Mouse (Mus musculus) E14TG2a.4 (cell line): ENCODE measurements at regions not wholly inside any gene's neighbourhood (a gene's known extent, or its start where the extent isn't known, plus 50 kb on each side); places are given as distances from the start of the nearest gene placed in this dataset.
A peak's percentile ranks its signal among the peaks of the same experiment; 100 is the strongest.
"Not testable (repeated sequence)": the region's sequence is repeated elsewhere in the genome, so short reads cannot be mapped to it uniquely, and the experiment has no call there.

ENCODE experiments used
- H3K27me3 ChIP-seq: 2 replicates; pipeline ENCODE4 v1.6.1; 2014; ENCODE audit warnings: low read length, control low read depth; ENCODE audit not compliant: insufficient read depth
- H3K36me3 ChIP-seq: 2 replicates; pipeline ENCODE4 v1.6.1; 2014; ENCODE audit warnings: low read length, control low read depth; ENCODE audit not compliant: insufficient read depth
- H3K4me1 ChIP-seq: replicated peaks from 2 replicates; pipeline ENCODE4 v1.6.1; 2014; ENCODE audit warnings: low read depth, low read length, control low read depth
- H3K4me3 ChIP-seq: replicated peaks from 2 replicates; pipeline ENCODE4 v1.5.1; 2014; ENCODE audit warnings: mild to moderate bottlenecking, low read length
- H3K9me3 ChIP-seq: 2 replicates; pipeline ENCODE4 v1.6.1; 2014; ENCODE audit warnings: low read length, control low read depth
- CTCF ChIP-seq: conservative IDR thresholded peaks from 2 replicates; pipeline ENCODE4 v1.5.1; 2014; ENCODE audit warnings: low read length
- NANOG ChIP-seq: IDR thresholded peaks from 2 replicates; pipeline ENCODE4 v1.6.1; 2014; ENCODE audit warnings: borderline replicate concordance, low read length, mixed read lengths
- POU5F1 ChIP-seq: IDR thresholded peaks from 2 replicates; pipeline ENCODE4 v1.6.1; 2014; ENCODE audit warnings: low read length, borderline replicate concordance

- no peak for TF ChIP-seq POU5F1
- TF ChIP-seq NANOG, result no peak
- no peak for TF ChIP-seq CTCF
Observed at GRCm38 (mm10) chr6:75089971-75090370, 1407.6 kb downstream of the Gm9008 start.

GRCm38 (mm10) chr6:75067758-75068157, 1429.8 kb downstream of the Gm9008 start:
- Histone ChIP-seq H3K4me1 (no peaks in the 10 kb centered on the region), H3K4me3 (no peak overlapping the region), H3K36me3 (no peaks in the 10 kb centered on the region), H3K9me3 (no peaks in the 10 kb centered on the region), H3K27me3 (no peaks in the 10 kb centered on the region)
- no peak for TF ChIP-seq POU5F1
- TF ChIP-seq NANOG, result no peak
- no peak for TF ChIP-seq CTCF

More at GRCm38 (mm10) chr6:75089971-75090370, 1407.6 kb downstream of the Gm9008 start:
- Histone ChIP-seq H3K9me3 (no peaks in the 10 kb centered on the region), H3K36me3 (no peaks in the 10 kb centered on the region), H3K4me3 (no peak overlapping the region), H3K27me3 (no peaks in the 10 kb centered on the region), H3K4me1 (no peaks in the 10 kb centered on the region)

GRCm38 (mm10) chr6:75042336-75043010, 1455.1 kb downstream of the Gm9008 start:
- no peaks in the 10 kb centered on the region for H3K27me3 ChIP-seq
- no peak overlapping the region for H3K4me3 ChIP-seq
- H3K36me3 ChIP-seq, result no peaks in the 10 kb centered on the region
- no peak for TF ChIP-seq POU5F1
- no peak for TF ChIP-seq CTCF
- no peak for TF ChIP-seq NANOG
- H3K4me1 ChIP-seq, result peaks cover 6% of the 10 kb centered on the region
- no peaks in the 10 kb centered on the region for H3K9me3 ChIP-seq

DNA sequence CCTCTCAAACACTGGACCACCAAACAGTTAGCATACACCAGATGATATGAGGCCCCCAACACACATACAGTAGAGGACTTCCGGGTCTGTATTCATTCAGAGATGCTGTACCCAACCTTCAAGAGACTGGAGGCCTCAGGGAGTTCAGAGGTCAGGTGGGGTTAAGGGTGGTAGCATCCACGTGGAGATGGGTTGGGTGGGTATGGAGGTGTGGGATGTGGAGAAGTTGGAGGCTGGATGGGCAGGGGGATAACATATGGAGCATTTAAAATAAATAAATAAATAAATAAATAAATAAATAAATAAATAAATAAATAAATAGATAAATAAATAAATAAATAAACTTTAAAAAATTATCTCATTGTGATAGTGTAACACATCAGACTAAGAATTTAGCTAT, 1458.1 kb downstream of the Gm9008 start:
- Histone ChIP-seq H3K9me3 (no peaks in the 10 kb centered on the region), H3K4me3 (no peak overlapping the region), H3K36me3 (no peaks in the 10 kb centered on the region), H3K4me1 (peaks cover 7% of the 10 kb centered on the region), H3K27me3 (no peaks in the 10 kb centered on the region)
- TF ChIP-seq NANOG (no peak), POU5F1 (no peak), CTCF (no peak)

DNA sequence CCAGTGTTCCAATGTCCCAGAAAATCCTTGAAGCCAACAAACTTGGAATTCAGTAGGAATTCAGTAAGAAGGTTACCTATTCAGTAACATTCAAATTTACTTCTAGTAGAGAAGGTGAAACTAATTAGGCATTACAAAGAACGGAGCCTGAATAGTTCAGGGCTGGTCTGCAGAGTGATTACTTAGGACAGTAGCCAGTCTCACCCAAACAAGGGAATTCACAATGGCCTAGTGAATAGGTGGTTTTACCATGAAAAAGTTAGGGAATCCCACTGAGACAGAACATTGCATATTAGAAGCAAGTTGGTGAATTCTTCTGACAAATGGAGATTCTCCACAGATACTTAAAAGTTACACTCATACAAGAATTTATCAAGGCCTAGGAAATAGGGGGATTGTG, 1460.4 kb downstream of the Gm9008 start:
- H3K27me3 ChIP-seq, H3K4me1 ChIP-seq, H3K4me3 ChIP-seq, H3K9me3 ChIP-seq, H3K36me3 ChIP-seq: not testable (repeated sequence)
- TF ChIP-seq NANOG, result peak; percentile 76; the same call in 1 of the 2 replicates
